ENCODE assay signal across 8 mouse cellular contexts in the genomic region with DNA sequence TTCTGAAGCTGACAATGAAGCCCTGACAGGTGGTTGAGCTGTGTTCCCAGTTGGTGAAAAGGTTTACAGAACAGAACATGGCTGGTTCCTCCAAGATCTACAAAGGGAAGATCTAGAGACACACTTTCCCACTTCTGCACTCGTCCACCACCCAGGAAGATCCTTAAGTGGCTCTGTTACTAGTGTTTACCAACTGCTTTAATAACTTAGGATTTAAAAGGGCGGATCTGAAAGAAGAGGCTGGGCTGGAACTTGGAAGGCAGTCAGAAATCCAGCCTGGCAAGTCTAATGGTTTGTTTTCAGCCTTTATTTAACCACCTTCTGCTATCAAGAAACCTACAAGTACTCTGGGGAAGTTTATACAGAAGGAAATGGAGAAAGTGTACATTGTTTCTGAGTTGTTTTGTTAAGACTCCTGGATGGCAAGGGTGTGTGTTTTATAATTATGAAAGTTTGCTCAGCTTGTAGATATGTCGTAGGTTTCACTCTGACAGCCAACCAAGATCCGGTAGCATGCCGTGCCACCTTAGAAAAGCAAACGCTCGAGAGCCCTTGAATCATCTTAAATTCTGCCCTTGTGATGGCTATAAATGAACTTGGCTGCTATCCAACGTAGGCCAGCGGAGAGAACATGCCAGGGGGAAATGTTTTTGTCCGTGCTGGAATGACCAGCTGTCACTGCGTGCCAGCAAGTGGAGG.
DNase-seq lines count a peak whose midpoint lies in the region; ATAC-seq and TF ChIP-seq lines count a peak whose summit lies in the region.

No protein-coding gene starts in this region.

- no peak for DNase-seq in hindbrain, embryonic 11.5 days (ENCODE audit: low spot score)
- peak; percentile 38 to 70 for DNase-seq in adrenal gland, adult (ENCODE audit: inconsistent age in 2 of 2, low spot score in 1 of 2)
- no peak for DNase-seq in hindbrain, embryonic 14.5 days (ENCODE audit: low spot score)
- DNase-seq in lung, postnatal 0 days (ENCODE audit: low spot score) = peak; percentile 95
- no peak for DNase-seq in thymus, postnatal 0 days (ENCODE audit: low spot score)

- H3K27ac ChIP-seq in hindbrain, embryonic 13.5 days = peak overlapping the region; percentile 1; the same call in 1 of the 2 replicates
- no peak overlapping the region for H3K27ac ChIP-seq in hindbrain, embryonic 11.5 days (ENCODE audit: low read depth, low read length)
- H3K27ac ChIP-seq in forebrain, embryonic 12.5 days = no peak overlapping the region
- peak overlapping the region; percentile 36; the same call in 1 of the 2 replicates for H3K27ac ChIP-seq in hindbrain, embryonic 14.5 days
- H3K27ac ChIP-seq in lung, postnatal 0 days (ENCODE audit: low read length) = peak overlapping the region; percentile 17; the same call in 1 of the 2 replicates

- H3K4me2 ChIP-seq in hindbrain, embryonic 13.5 days = peak overlapping the region; percentile 30
- no peak overlapping the region for H3K4me2 ChIP-seq in hindbrain, embryonic 11.5 days (replicated peaks; ENCODE audit: low read depth, low read length)
- peak overlapping the region; percentile 27 for H3K4me2 ChIP-seq in forebrain, embryonic 12.5 days
- H3K4me2 ChIP-seq in hindbrain, embryonic 14.5 days (replicated peaks) = peak overlapping the region; percentile 28
- peak overlapping the region; percentile 46 for H3K4me2 ChIP-seq in lung, postnatal 0 days (replicated peaks; ENCODE audit: low read depth, low read length)

- 0 out of 2 replicates have a peak, but pooled peaks have one; percentile 17 for ATAC-seq in hindbrain, embryonic 13.5 days (ENCODE audit: low FRiP score)
- ATAC-seq in hindbrain, embryonic 11.5 days (ENCODE audit: low FRiP score) = no peak
- ATAC-seq in forebrain, embryonic 12.5 days (ENCODE audit: low FRiP score) = peak; percentile 71; the same call in 1 of the 2 replicates
- ATAC-seq in hindbrain, embryonic 14.5 days (ENCODE audit: low FRiP score) = peak; percentile 57; the same call in 1 of the 2 replicates
- peak; percentile 96 for ATAC-seq in lung, postnatal 0 days
- ATAC-seq in inflammation-experienced regulatory T-cells, adult 6 months = no peak

- peak; percentile 96 for TF ChIP-seq EP300 in lung, postnatal 0 days (IDR thresholded peaks at IDR 0.05)

- peaks cover 10% of the 10 kb centered on the region for H3K4me1 ChIP-seq in hindbrain, embryonic 13.5 days (replicated peaks)
- no peaks in the 10 kb centered on the region for H3K4me1 ChIP-seq in hindbrain, embryonic 11.5 days (replicated peaks; ENCODE audit: control insufficient read depth, insufficient read depth, low read length)
- peaks cover 12% of the 10 kb centered on the region for H3K4me1 ChIP-seq in forebrain, embryonic 12.5 days
- peaks cover 5% of the 10 kb centered on the region for H3K4me1 ChIP-seq in hindbrain, embryonic 14.5 days (replicated peaks; ENCODE audit: control insufficient read depth, insufficient read depth, low read length)
- H3K4me1 ChIP-seq in lung, postnatal 0 days (ENCODE audit: insufficient read depth, low read depth, low read length) = no peaks in the 10 kb centered on the region; the same call in 1 of the 2 replicates

- no peaks in the 10 kb centered on the region for H3K9me3 ChIP-seq in hindbrain, embryonic 13.5 days
- no peaks in the 10 kb centered on the region for H3K9me3 ChIP-seq in hindbrain, embryonic 11.5 days (ENCODE audit: control insufficient read depth, low read length)
- H3K9me3 ChIP-seq in forebrain, embryonic 12.5 days = no peaks in the 10 kb centered on the region
- H3K9me3 ChIP-seq in hindbrain, embryonic 14.5 days (ENCODE audit: control insufficient read depth, low read length) = no peaks in the 10 kb centered on the region
- no peaks in the 10 kb centered on the region for H3K9me3 ChIP-seq in lung, postnatal 0 days (ENCODE audit: low read length)

- TF ChIP-seq CTCF in lung, postnatal 0 days (IDR thresholded peaks at IDR 0.05) = no peak

- 31% methylated on average over 11 of the region's 11 CpGs for WGBS in hindbrain, embryonic 13.5 days
- WGBS in hindbrain, embryonic 11.5 days = 64% methylated on average over 11 of the region's 11 CpGs
- WGBS in forebrain, embryonic 12.5 days = 38% methylated on average over 11 of the region's 11 CpGs
- 29% methylated on average over 11 of the region's 11 CpGs for WGBS in hindbrain, embryonic 14.5 days
- WGBS in lung, postnatal 0 days = 10% methylated on average over 11 of the region's 11 CpGs

- no peak overlapping the region for H3K4me3 ChIP-seq in hindbrain, embryonic 13.5 days
- no peak overlapping the region for H3K4me3 ChIP-seq in hindbrain, embryonic 11.5 days (ENCODE audit: low read depth, low read length)
- H3K4me3 ChIP-seq in forebrain, embryonic 12.5 days (replicated peaks) = no peak overlapping the region
- H3K4me3 ChIP-seq in hindbrain, embryonic 14.5 days (replicated peaks; ENCODE audit: low read length) = no peak overlapping the region
- no peak overlapping the region for H3K4me3 ChIP-seq in lung, postnatal 0 days (ENCODE audit: low read depth, low read length)

- no peaks in the 10 kb centered on the region for H3K27me3 ChIP-seq in hindbrain, embryonic 13.5 days
- H3K27me3 ChIP-seq in hindbrain, embryonic 11.5 days (ENCODE audit: control insufficient read depth, insufficient read depth, low read length) = no peaks in the 10 kb centered on the region
- H3K27me3 ChIP-seq in forebrain, embryonic 12.5 days = no peaks in the 10 kb centered on the region
- H3K27me3 ChIP-seq in hindbrain, embryonic 14.5 days (ENCODE audit: control insufficient read depth, insufficient read depth, low read length) = no peaks in the 10 kb centered on the region
- no peaks in the 10 kb centered on the region for H3K27me3 ChIP-seq in lung, postnatal 0 days (replicated peaks; ENCODE audit: insufficient read depth, low read length)

- no peaks in the 10 kb centered on the region for H3K36me3 ChIP-seq in hindbrain, embryonic 13.5 days
- H3K36me3 ChIP-seq in hindbrain, embryonic 11.5 days (ENCODE audit: control insufficient read depth, insufficient read depth, low read length) = no peaks in the 10 kb centered on the region
- H3K36me3 ChIP-seq in forebrain, embryonic 12.5 days (replicated peaks) = no peaks in the 10 kb centered on the region
- no peaks in the 10 kb centered on the region for H3K36me3 ChIP-seq in hindbrain, embryonic 14.5 days (replicated peaks; ENCODE audit: control insufficient read depth, insufficient read depth)
- H3K36me3 ChIP-seq in lung, postnatal 0 days (ENCODE audit: insufficient read depth, low read length) = no peaks in the 10 kb centered on the region

- H3K9ac ChIP-seq in hindbrain, embryonic 13.5 days = no peak overlapping the region
- H3K9ac ChIP-seq in hindbrain, embryonic 11.5 days (ENCODE audit: low read depth, low read length) = no peak overlapping the region
- H3K9ac ChIP-seq in forebrain, embryonic 12.5 days = no peak overlapping the region
- H3K9ac ChIP-seq in hindbrain, embryonic 14.5 days = no peak overlapping the region
- H3K9ac ChIP-seq in lung, postnatal 0 days (replicated peaks; ENCODE audit: low read depth) = no peak overlapping the region

Comparison
In these comparisons a context has a peak if more than half of its experiments do, and no peak if none do; other contexts are left out.
1. ATAC-seq: peak in hindbrain, embryonic 13.5 days (single experiment), forebrain, embryonic 12.5 days (single experiment), hindbrain, embryonic 14.5 days (single experiment) and lung, postnatal 0 days (single experiment); none in hindbrain, embryonic 11.5 days (single experiment) and inflammation-experienced regulatory T-cells, adult 6 months (single experiment).
2. H3K27ac ChIP-seq: peak in hindbrain, embryonic 13.5 days (single experiment), hindbrain, embryonic 14.5 days (single experiment) and lung, postnatal 0 days (single experiment); none in hindbrain, embryonic 11.5 days (single experiment) and forebrain, embryonic 12.5 days (single experiment).
3. DNase-seq: peak in adrenal gland, adult (2 of 2) and lung, postnatal 0 days (single experiment); none in hindbrain, embryonic 11.5 days (single experiment), hindbrain, embryonic 14.5 days (single experiment) and thymus, postnatal 0 days (single experiment).